Mouse (Mus musculus): Measurements from ENCODE around the gene Zfp874a. TPM values are rescaled to one million over a fixed set of nuclear protein-coding genes. Genes with fewer than 3 reads are reported as not detected.
A peak's percentile ranks its signal among the peaks of the same experiment; 100 is the strongest.
"Not testable (repeated sequence)": the region's sequence is repeated elsewhere in the genome, so short reads cannot be mapped to it uniquely, and the experiment has no call there.

Zfp874a gene
- polyA plus RNA-seq, 2 experiments, result 2.7 to 5.3 TPM

GRCm38 (mm10) chr13:67484424-67484811, 33.0 kb upstream of the Zfp874a start:
- TF ChIP-seq EP300 (IDR thresholded peaks at IDR 0.05; ENCODE audit: low read depth), result no peak
- TF ChIP-seq CTCF (IDR thresholded peaks at IDR 0.05; ENCODE audit: low read depth), result no peak
- H3K27ac ChIP-seq, result peak overlapping the region; percentile 18; the same call in 1 of the 2 replicates

GRCm38 (mm10) chr13:67483625-67484423, 32.4 kb upstream of the Zfp874a start, which contains the start of gene Zfp874b:
Zfp874b (minus strand) TSS chr13:67484258.
- no peaks in the 10 kb centered on the region for H3K36me3 ChIP-seq (replicated peaks; ENCODE audit: control insufficient read depth, insufficient read depth, low read depth)
- peak within 1 kb of the TSS; percentile 80 for H3K9ac ChIP-seq (replicated peaks)
- H3K27me3 ChIP-seq (ENCODE audit: control insufficient read depth, insufficient read depth, low read length), result no peaks in the 10 kb centered on the region
- H3K4me3 ChIP-seq (ENCODE audit: insufficient read depth in 1 of 2, low read depth in 2 of 2, low read length in 2 of 2), result peak within 1 kb of the TSS; percentile 70 to 97
- peaks cover 3 to 14% of the 10 kb centered on the region in 2 experiments; a peak in 2 of 4 replicates for H3K4me1 ChIP-seq (replicated peaks; ENCODE audit: control insufficient read depth in 2 of 2, insufficient read depth in 2 of 2, low read length in 1 of 2)
- H3K9me3 ChIP-seq (ENCODE audit: control insufficient read depth, low read length), result no peaks in the 10 kb centered on the region
- WGBS (ENCODE audit: insufficient replicate concordance), result 3% methylated on average over 20 of the region's 20 CpGs
- H3K4me2 ChIP-seq (ENCODE audit: low read depth), result peak within 1 kb of the TSS; percentile 78
- peak; percentile 82 to 88 (median 87) for DNase-seq (ENCODE audit: low read depth in 3 of 3, low spot score in 3 of 3)
- ATAC-seq (ENCODE audit: insufficient read depth), result peak; percentile 94
- peak within 1 kb of the TSS; percentile 79 for H3K27ac ChIP-seq
- TF ChIP-seq CTCF (IDR thresholded peaks at IDR 0.05; ENCODE audit: low read depth), result no peak
- TF ChIP-seq EP300 (IDR thresholded peaks at IDR 0.05; ENCODE audit: low read depth), result peak; percentile 17; the same call in 1 of the 2 replicates

More at GRCm38 (mm10) chr13:67484424-67484811, 33.0 kb upstream of the Zfp874a start:
- Histone ChIP-seq H3K9ac (replicated peaks) (peak overlapping the region; percentile 80), H3K4me1 (replicated peaks; ENCODE audit: control insufficient read depth in 2 of 2, insufficient read depth in 2 of 2, low read length in 1 of 2) (peaks cover 3 to 14% of the 10 kb centered on the region in 2 experiments; a peak in 2 of 4 replicates), H3K9me3 (ENCODE audit: control insufficient read depth, low read length) (no peaks in the 10 kb centered on the region), H3K27me3 (ENCODE audit: control insufficient read depth, insufficient read depth, low read length) (no peaks in the 10 kb centered on the region), H3K4me3 (ENCODE audit: insufficient read depth in 1 of 2, low read depth in 2 of 2, low read length in 2 of 2) (peak overlapping the region; percentile 70 to 97), H3K4me2 (ENCODE audit: low read depth) (peak overlapping the region; percentile 78), H3K36me3 (replicated peaks; ENCODE audit: control insufficient read depth, insufficient read depth, low read depth) (no peaks in the 10 kb centered on the region)
- ATAC-seq (ENCODE audit: insufficient read depth) (0 out of 2 replicates have a peak, but pooled peaks have one; percentile 25), DNase-seq (ENCODE audit: low read depth in 3 of 3, low spot score in 3 of 3) (no peak)
- 18% methylated on average over 8 of the region's 8 CpGs for WGBS (ENCODE audit: insufficient replicate concordance)

GRCm38 (mm10) chr13:67481528-67481927, 30.1 kb upstream of the Zfp874a start:
- H3K4me2 ChIP-seq (ENCODE audit: low read depth), result no peak overlapping the region
- H3K4me1 ChIP-seq (replicated peaks; ENCODE audit: control insufficient read depth in 2 of 2, insufficient read depth in 2 of 2, low read length in 1 of 2), result peaks cover 3 to 14% of the 10 kb centered on the region in 2 experiments; a peak in 2 of 4 replicates
- 60% methylated on average over 4 of the region's 4 CpGs for WGBS (ENCODE audit: insufficient replicate concordance)
- H3K27me3 ChIP-seq (ENCODE audit: control insufficient read depth, insufficient read depth, low read length), result no peaks in the 10 kb centered on the region
- no peak for ATAC-seq (ENCODE audit: insufficient read depth)
- no peak overlapping the region for H3K27ac ChIP-seq
- H3K9me3 ChIP-seq (ENCODE audit: control insufficient read depth, low read length), result no peaks in the 10 kb centered on the region
- no peak overlapping the region for H3K9ac ChIP-seq (replicated peaks)
- DNase-seq (ENCODE audit: low read depth in 3 of 3, low spot score in 3 of 3), result no peak
- TF ChIP-seq CTCF (IDR thresholded peaks at IDR 0.05; ENCODE audit: low read depth) (no peak), EP300 (IDR thresholded peaks at IDR 0.05; ENCODE audit: low read depth) (no peak)
- H3K36me3 ChIP-seq (replicated peaks; ENCODE audit: control insufficient read depth, insufficient read depth, low read depth), result no peaks in the 10 kb centered on the region
- no peak overlapping the region for H3K4me3 ChIP-seq (ENCODE audit: insufficient read depth in 1 of 2, low read depth in 2 of 2, low read length in 2 of 2)

GRCm38 (mm10) chr13:67469274-67469673, 17.9 kb upstream of the Zfp874a start:
- Histone ChIP-seq H3K27ac (no peak overlapping the region), H3K4me3 (ENCODE audit: insufficient read depth in 1 of 2, low read depth in 2 of 2, low read length in 2 of 2) (no peak overlapping the region), H3K4me1 (replicated peaks; ENCODE audit: control insufficient read depth in 2 of 2, insufficient read depth in 2 of 2, low read length in 1 of 2) (no peaks in the 10 kb centered on the region), H3K36me3 (replicated peaks; ENCODE audit: control insufficient read depth, insufficient read depth, low read depth) (peaks cover 4% of the 10 kb centered on the region; the same call in 1 of the 2 replicates), H3K9me3 (ENCODE audit: control insufficient read depth, low read length) (no peaks in the 10 kb centered on the region), H3K27me3 (ENCODE audit: control insufficient read depth, insufficient read depth, low read length) (no peaks in the 10 kb centered on the region), H3K9ac (replicated peaks) (no peak overlapping the region), H3K4me2 (ENCODE audit: low read depth) (no peak overlapping the region)
- WGBS (ENCODE audit: insufficient replicate concordance), result 55% methylated on average over 3 of the region's 3 CpGs
- TF ChIP-seq EP300 (IDR thresholded peaks at IDR 0.05; ENCODE audit: low read depth) (no peak), CTCF (IDR thresholded peaks at IDR 0.05; ENCODE audit: low read depth) (no peak)
- no peak for ATAC-seq (ENCODE audit: insufficient read depth)
- no peak for DNase-seq (ENCODE audit: low read depth in 3 of 3, low spot score in 3 of 3)

- DNase-seq (ENCODE audit: low read depth in 3 of 3, low spot score in 3 of 3); H3K36me3 ChIP-seq (replicated peaks; ENCODE audit: control insufficient read depth, insufficient read depth, low read depth); H3K4me1 ChIP-seq (replicated peaks; ENCODE audit: control insufficient read depth in 2 of 2, insufficient read depth in 2 of 2, low read length in 1 of 2); ATAC-seq (ENCODE audit: insufficient read depth); H3K4me2 ChIP-seq (ENCODE audit: low read depth); H3K9ac ChIP-seq (replicated peaks); H3K27ac ChIP-seq; H3K9me3 ChIP-seq (ENCODE audit: control insufficient read depth, low read length); H3K27me3 ChIP-seq (ENCODE audit: control insufficient read depth, insufficient read depth, low read length); H3K4me3 ChIP-seq (ENCODE audit: insufficient read depth in 1 of 2, low read depth in 2 of 2, low read length in 2 of 2): not testable (repeated sequence)
- WGBS (ENCODE audit: insufficient replicate concordance), result 15% methylated on average over 2 of the region's 5 CpGs
These were observed 12.2 kb upstream of the Zfp874a start for GRCm38 (mm10) chr13:67463506-67464185.
